Mouse (Mus musculus) heart, embryonic 11.5 days (tissue): ENCODE measurements around the gene Tpsb2. TPM values are rescaled to one million over a fixed set of nuclear protein-coding genes. Genes with fewer than 3 reads are reported as not detected.

Experiments used
- ATAC-seq: fragments of 200-750 bp; cut with Nextera tagmentation; replicated peaks from 2 replicates; pipeline ENCODE4 v1.8.0; 2017; ENCODE audit warnings: moderate library complexity; ENCODE audit not compliant: insufficient number of reproducible peaks, low FRiP score, low TSS enrichment
- H3K27ac ChIP-seq: fragments of 300-500 bp; sonication (generic); 2 replicates; pipeline ENCODE4 v1.5.1; 2014; ENCODE audit warnings: mild to moderate bottlenecking, low read depth, low read length
- H3K27me3 ChIP-seq: fragments of 300-500 bp; sonication (generic); 2 replicates; pipeline ENCODE4 v1.6.1; 2014; ENCODE audit warnings: mild to moderate bottlenecking, low read length, mixed read lengths; ENCODE audit not compliant: control insufficient read depth, insufficient read depth
- H3K36me3 ChIP-seq: fragments of 300-500 bp; sonication (generic); 2 replicates; pipeline ENCODE4 v1.6.1; 2014; ENCODE audit warnings: mild to moderate bottlenecking, low read length, moderate library complexity, mixed read lengths; ENCODE audit not compliant: control insufficient read depth, insufficient read depth
- H3K4me1 ChIP-seq: fragments of 300-500 bp; sonication (generic); 2 replicates; pipeline ENCODE4 v1.6.1; 2014; ENCODE audit warnings: low read length; ENCODE audit not compliant: control insufficient read depth, insufficient read depth
- H3K4me2 ChIP-seq: fragments of 300-500 bp; sonication (generic); 2 replicates; pipeline ENCODE4 v1.6.1; 2014; ENCODE audit warnings: mild to moderate bottlenecking, moderate library complexity
- H3K4me3 ChIP-seq: fragments of 300-500 bp; sonication (generic); 2 replicates; pipeline ENCODE4 v1.5.1; 2014; ENCODE audit warnings: low read depth, low read length
- H3K9ac ChIP-seq: fragments of 300-500 bp; sonication (generic); 2 replicates; pipeline ENCODE4 v1.6.1; 2014; ENCODE audit warnings: mild to moderate bottlenecking, low read depth, low read length, moderate library complexity
- H3K9me3 ChIP-seq: fragments of 300-500 bp; sonication (generic); replicated peaks from 2 replicates; pipeline ENCODE4 v1.6.1; 2016; ENCODE audit warnings: low read length; ENCODE audit not compliant: control insufficient read depth
- WGBS: fragments of 180-500 bp; shearing (Covaris S2); extraction: QIAGEN DNeasy Blood & Tissue Kit; methylation state at CpG from one replicate; pipeline ENCODE4 v1.1.7; 2014; ENCODE audit not compliant: insufficient replicate concordance; 5-methylcytosine and 5-hydroxymethylcytosine counted together
- polyA plus RNA-seq: library from polyadenylated mRNA; unstranded; fragments of >200 nt; fragmentation: Nextera tagmentation; extraction: Ambion mirVana; gene quantifications from 2 replicates; pipeline ENCODE4 v1.2.1, GENCODE M21; 2014

The Tpsb2 gene
- polyA plus RNA-seq = not detected in 2 replicates

DNA sequence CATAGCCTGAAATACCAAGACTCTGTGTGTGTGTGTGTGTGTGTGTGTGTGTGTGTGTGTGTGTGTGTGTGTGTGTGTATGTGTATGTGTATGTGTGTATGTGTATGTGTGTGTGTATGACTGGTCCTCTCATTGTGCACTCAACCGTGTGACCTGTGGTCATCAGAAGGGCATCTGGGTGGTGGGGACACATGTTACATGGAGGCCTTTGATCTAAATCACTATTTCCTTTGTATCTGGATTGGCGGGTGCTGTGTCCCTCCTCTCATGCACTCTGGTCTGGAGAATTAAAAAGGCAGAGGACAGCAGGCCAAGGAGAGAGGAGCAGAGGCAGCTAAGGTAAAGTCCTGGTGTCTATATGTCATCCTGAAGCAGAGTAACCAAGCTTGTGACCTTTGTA, at the start of gene Tpsb2:
TSS of gene Tpsb2 (plus strand) at position 301 of the 400 bp plus-strand sequence.
- Histone ChIP-seq H3K4me2 (no peak within 1 kb of the TSS), H3K36me3 (no peaks in the 10 kb centered on the region), H3K4me3 (no peak within 1 kb of the TSS), H3K27ac (no peak within 1 kb of the TSS), H3K9me3 (no peaks in the 10 kb centered on the region), H3K4me1 (no peaks in the 10 kb centered on the region), H3K9ac (no peak within 1 kb of the TSS), H3K27me3 (peaks cover 2% of the 10 kb centered on the region; the same call in 1 of the 2 replicates)
- 71% methylated on average over 2 of the region's 2 CpGs for WGBS
- ATAC-seq = no peak

DNA sequence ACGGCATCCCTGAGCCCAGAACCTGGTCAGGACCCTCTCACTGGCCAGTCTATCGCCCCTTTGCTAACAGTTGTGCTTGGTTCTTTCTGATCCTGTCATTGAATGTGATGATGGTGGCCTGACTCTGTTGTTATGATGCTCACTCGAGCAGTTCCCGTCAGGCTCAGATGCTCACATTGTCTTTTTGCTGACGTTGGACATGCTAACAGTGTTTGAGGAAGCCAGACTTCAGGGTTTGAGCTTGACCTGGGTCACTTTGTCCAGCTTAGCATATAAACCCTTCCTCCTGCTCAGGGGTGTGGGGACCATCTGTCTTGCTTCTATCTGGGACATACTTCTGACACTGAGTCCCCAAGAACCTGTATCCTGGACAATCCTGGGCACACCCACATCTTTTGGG, 47.8 kb upstream of the Tpsb2 start, which contains the start of gene Prss29:
TSS of gene Prss29 (plus strand) at position 301 of the 400 bp plus-strand sequence.
- H3K4me1 ChIP-seq = no peaks in the 10 kb centered on the region
- ATAC-seq = no peak
- WGBS = 68% methylated on average over 5 of the region's 5 CpGs

DNA sequence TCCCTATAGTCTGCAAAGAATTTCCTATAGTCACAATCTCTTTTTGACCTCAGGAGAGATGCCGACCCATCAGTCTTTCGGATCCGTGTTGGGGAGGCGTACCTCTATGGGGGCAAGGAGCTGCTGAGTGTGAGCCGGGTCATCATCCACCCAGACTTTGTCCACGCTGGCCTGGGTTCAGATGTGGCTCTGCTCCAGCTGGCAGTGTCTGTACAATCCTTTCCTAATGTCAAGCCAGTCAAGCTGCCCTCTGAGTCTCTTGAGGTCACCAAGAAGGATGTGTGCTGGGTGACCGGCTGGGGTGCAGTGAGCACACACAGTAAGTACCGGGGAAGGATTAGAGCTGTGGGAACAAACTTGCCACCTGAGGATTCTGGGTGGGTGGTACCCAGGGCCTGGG, 45.3 kb upstream of the Tpsb2 start:
- no peaks in the 10 kb centered on the region; the same call in 1 of the 2 replicates for H3K27me3 ChIP-seq
- H3K4me3 ChIP-seq = no peak overlapping the region
- H3K9me3 ChIP-seq = no peaks in the 10 kb centered on the region
- no peaks in the 10 kb centered on the region for H3K36me3 ChIP-seq
- ATAC-seq = no peak
- no peak overlapping the region for H3K9ac ChIP-seq
- H3K4me1 ChIP-seq = no peaks in the 10 kb centered on the region
- no peak overlapping the region for H3K27ac ChIP-seq
- WGBS = 86% methylated on average over 8 of the region's 8 CpGs
- no peak overlapping the region for H3K4me2 ChIP-seq

More for the DNA sequence above, 47.8 kb upstream of the Tpsb2 start, which contains the start of gene Prss29:
- Histone ChIP-seq H3K27me3 (no peaks in the 10 kb centered on the region; the same call in 1 of the 2 replicates), H3K9ac (no peak within 1 kb of the TSS), H3K36me3 (no peaks in the 10 kb centered on the region), H3K4me2 (no peak within 1 kb of the TSS), H3K4me3 (no peak within 1 kb of the TSS), H3K9me3 (no peaks in the 10 kb centered on the region), H3K27ac (no peak within 1 kb of the TSS)

DNA sequence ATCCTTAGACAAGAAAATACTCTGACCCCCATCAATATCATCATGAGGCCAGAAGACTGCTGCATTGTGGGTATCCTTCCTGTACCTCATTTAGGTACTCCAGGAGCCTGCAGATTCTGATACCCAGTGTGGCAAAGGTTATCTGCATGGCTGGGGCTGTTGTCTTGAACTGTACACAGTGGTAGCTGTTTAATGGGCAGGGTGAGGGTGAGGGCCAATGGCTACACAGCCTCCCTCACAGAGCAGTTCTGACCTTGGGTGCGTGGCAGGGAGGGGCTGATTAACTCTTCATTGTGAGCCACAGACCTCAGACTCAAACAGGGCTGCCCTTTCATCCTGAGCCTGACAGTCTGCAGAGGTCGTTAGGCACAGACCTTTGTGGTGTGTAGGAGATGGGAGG, 43.2 kb upstream of the Tpsb2 start:
- Histone ChIP-seq H3K4me2 (no peak overlapping the region), H3K4me3 (no peak overlapping the region), H3K36me3 (no peaks in the 10 kb centered on the region), H3K27me3 (no peaks in the 10 kb centered on the region; the same call in 1 of the 2 replicates), H3K27ac (no peak overlapping the region), H3K9ac (no peak overlapping the region), H3K9me3 (no peaks in the 10 kb centered on the region), H3K4me1 (no peaks in the 10 kb centered on the region)
- ATAC-seq = no peak; the same call in 1 of the 2 replicates
- WGBS = 16% methylated on average over 2 of the region's 2 CpGs

DNA sequence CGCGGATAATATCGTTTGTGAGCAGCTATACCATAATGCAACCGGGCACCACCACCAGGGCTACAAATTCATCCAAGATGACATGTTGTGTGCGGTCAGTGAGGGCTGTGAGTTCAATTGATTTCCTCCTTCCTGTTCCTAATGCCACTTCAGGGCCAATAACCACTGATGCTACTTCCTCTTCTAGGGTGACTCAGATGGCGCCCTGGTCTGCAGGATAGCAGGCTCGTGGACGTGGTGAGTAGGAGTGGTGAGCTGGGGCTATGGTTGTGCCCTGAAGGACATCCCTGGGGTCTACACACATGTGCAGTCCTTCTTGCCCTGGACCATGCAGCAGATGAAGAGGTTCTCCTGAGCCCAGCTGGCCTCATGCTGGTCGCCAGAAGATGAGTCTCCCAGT, 33.8 kb upstream of the Tpsb2 start:
- Histone ChIP-seq H3K4me1 (no peaks in the 10 kb centered on the region), H3K27me3 (peaks cover 21% of the 10 kb centered on the region)
- WGBS = 67% methylated on average over 9 of the region's 9 CpGs

DNA sequence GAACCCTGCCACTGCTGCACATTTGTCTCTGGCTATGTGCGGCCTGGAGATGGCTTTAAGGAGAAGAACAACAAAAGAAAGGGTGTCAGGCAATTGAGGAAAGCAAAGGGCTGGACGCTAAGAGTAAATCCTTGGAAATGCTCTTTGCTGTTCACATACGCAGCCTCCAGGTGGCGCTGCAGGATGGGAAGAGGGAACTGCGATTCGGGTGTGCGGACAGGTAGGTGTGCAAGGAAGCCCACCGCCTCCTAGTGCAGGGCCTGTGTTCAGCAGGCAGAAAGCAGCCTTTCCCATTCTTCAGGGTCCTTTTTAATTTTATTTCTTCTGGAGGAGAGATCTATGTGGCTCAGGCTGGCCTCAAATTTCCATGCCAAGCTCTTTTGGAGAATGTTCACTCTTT, 32.2 kb upstream of the Tpsb2 start:
- Histone ChIP-seq H3K9me3 (no peaks in the 10 kb centered on the region; the same call in 1 of the 2 replicates), H3K4me3 (no peak overlapping the region), H3K9ac (no peak overlapping the region), H3K27ac (no peak overlapping the region), H3K27me3 (peaks cover 21% of the 10 kb centered on the region), H3K36me3 (no peaks in the 10 kb centered on the region), H3K4me2 (no peak overlapping the region), H3K4me1 (no peaks in the 10 kb centered on the region)
- no peak for ATAC-seq
- WGBS = 1% methylated on average over 8 of the region's 8 CpGs

More for the DNA sequence above, 33.8 kb upstream of the Tpsb2 start:
- Histone ChIP-seq H3K4me3 (no peak overlapping the region), H3K9me3 (no peaks in the 10 kb centered on the region), H3K36me3 (no peaks in the 10 kb centered on the region), H3K27ac (no peak overlapping the region), H3K9ac (no peak overlapping the region), H3K4me2 (no peak overlapping the region)
- no peak for ATAC-seq

DNA sequence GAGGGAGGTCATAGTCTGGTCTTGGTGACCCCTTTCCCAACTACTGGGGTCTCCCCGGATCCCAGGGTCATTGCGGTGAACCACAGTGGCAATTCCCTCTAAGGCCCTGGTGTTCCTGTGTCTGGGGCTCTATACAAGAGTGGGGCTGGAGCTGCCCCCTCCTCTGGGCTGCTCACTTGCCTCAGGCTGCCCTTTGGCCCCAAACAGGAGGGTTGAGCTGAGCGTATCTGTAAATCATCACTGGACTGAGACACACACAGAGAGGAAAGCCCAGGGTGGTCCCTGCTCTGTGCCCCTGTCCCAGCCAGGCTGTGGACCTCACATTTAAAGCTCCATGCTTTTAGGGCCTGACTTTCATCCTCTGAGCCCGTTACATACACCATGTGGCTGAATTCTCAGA, 27.9 kb upstream of the Tpsb2 start:
- peaks cover 7% of the 10 kb centered on the region for H3K27me3 ChIP-seq
- no peak overlapping the region for H3K9ac ChIP-seq
- H3K9me3 ChIP-seq = no peaks in the 10 kb centered on the region; the same call in 1 of the 2 replicates
- H3K4me2 ChIP-seq = no peak overlapping the region
- no peak overlapping the region for H3K27ac ChIP-seq
- H3K4me3 ChIP-seq = no peak overlapping the region
- no peaks in the 10 kb centered on the region for H3K36me3 ChIP-seq
- ATAC-seq = no peak
- 80% methylated on average over 4 of the region's 4 CpGs for WGBS
- no peaks in the 10 kb centered on the region for H3K4me1 ChIP-seq

DNA sequence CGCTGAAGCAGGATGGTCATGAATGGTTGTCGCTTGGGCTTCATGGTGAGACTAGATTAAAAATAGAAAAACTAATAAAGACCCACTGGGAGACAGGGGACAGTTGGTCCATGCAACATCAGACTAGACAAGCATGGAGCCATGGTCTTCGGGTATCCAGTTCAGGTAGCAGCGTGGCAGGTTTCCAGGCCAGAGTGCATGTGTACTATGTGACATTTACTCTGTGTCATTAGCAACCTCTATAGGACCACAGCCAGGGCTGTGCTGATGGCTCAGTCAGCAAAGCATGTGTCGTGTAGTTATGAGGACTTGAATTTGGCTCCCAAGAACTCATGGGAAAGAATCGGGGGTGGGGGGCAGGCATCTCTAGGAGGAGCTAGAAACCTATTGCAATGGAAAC, 26.1 kb upstream of the Tpsb2 start:
- Histone ChIP-seq H3K9ac (no peak overlapping the region), H3K27ac (no peak overlapping the region), H3K36me3 (no peaks in the 10 kb centered on the region), H3K9me3 (no peaks in the 10 kb centered on the region; the same call in 1 of the 2 replicates), H3K4me2 (no peak overlapping the region), H3K4me3 (no peak overlapping the region), H3K27me3 (peaks cover 1% of the 10 kb centered on the region; the same call in 1 of the 2 replicates), H3K4me1 (no peaks in the 10 kb centered on the region)
- ATAC-seq = no peak
- WGBS = 77% methylated on average over 6 of the region's 6 CpGs

DNA sequence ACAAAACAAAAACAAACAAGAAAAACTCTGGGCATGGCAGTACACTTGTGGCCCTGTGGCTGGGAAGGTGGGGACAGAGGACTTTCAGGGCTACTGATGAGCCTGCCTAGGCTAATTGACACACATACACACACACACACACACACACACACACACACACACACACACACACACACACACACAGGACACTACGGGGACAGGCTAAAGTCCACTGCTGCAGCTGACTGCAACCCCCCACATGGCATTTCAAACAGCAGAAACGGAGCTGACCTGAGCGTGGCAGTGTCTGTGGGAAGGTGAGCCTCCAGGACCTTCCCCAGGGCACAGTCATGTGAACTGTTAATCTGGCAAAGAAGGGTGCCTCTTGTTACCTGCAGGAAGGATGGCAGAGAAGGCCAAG, 24.6 kb upstream of the Tpsb2 start:
- Histone ChIP-seq H3K9ac (no peak overlapping the region), H3K27ac (no peak overlapping the region), H3K4me1 (no peaks in the 10 kb centered on the region), H3K9me3 (no peaks in the 10 kb centered on the region; the same call in 1 of the 2 replicates), H3K27me3 (no peaks in the 10 kb centered on the region), H3K36me3 (no peaks in the 10 kb centered on the region), H3K4me2 (no peak overlapping the region), H3K4me3 (no peak overlapping the region)
- no peak for ATAC-seq
- 45% methylated on average over 3 of the region's 3 CpGs for WGBS
